Mouse (Mus musculus) lung, postnatal 14 days (tissue): ENCODE measurements around the gene Sdhaf1.

Experiments used
- DNase-seq: peaks from one replicate; pipeline ENCODE4 v3.0.0; 2021

The Sdhaf1 gene

GRCm38 (mm10) chr7:30291215-30292131 lies 32.2 kb downstream of the Sdhaf1 start, which contains the start of gene Clip3:
Clip3 (plus strand) TSS chr7:30291728.
- DNase-seq: peak; percentile 58

DNA sequence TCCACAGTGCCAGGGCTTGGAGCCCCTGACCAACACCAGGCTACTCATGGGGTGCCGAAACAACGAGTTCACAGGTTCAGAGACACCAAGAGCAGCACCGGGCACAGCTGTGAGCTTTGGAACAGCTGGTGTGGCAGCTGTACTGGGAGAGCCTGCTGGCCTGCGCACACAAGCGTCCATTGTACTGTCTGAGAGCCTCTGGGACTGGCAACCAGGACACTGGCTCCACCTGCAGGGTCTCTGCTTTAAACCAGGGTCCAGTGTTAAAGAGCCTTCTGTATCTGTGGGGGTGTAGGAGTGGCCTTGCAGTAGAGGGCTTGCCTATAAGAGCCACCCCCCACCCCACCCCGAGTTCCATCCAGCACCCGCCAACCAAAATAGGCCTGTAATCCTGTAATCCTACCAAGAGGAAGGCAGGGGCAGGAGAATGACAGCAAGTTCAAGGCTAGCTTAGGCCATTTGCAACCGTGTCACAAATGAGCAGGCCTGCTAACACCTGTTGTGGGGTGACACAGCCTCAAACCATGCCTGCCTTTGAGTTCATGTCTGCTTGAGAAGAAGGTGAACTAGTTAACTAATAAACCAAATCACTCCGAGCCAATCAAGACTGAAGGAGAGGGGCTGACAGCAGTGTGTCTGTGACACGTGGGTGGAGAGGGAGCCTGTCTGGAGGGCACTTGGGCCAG lies 33.8 kb downstream of the Sdhaf1 start:
- no peak for DNase-seq

- no peak for DNase-seq
These were observed 34.5 kb downstream of the Sdhaf1 start for GRCm38 (mm10) chr7:30289071-30289713.

DNA sequence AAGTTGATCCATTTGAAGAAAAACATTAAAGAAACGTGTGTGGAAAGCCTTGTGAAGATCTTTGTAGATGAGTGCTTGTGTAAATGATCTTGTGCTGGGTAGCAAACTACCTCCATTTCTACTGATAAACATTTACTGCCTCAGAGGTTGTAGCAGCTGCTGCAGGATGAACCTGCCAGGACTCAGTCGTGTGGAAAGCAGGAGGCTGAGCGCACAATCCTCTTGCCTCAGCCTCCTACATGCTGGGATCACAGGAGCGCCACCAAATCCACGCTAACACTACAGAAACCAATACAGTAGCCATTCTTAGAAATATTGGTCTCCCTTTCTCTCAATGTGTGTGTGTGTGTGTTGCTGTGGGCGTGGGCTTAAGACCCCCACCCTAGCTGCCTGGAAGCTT lies 35.6 kb downstream of the Sdhaf1 start:
- DNase-seq: no peak

DNA sequence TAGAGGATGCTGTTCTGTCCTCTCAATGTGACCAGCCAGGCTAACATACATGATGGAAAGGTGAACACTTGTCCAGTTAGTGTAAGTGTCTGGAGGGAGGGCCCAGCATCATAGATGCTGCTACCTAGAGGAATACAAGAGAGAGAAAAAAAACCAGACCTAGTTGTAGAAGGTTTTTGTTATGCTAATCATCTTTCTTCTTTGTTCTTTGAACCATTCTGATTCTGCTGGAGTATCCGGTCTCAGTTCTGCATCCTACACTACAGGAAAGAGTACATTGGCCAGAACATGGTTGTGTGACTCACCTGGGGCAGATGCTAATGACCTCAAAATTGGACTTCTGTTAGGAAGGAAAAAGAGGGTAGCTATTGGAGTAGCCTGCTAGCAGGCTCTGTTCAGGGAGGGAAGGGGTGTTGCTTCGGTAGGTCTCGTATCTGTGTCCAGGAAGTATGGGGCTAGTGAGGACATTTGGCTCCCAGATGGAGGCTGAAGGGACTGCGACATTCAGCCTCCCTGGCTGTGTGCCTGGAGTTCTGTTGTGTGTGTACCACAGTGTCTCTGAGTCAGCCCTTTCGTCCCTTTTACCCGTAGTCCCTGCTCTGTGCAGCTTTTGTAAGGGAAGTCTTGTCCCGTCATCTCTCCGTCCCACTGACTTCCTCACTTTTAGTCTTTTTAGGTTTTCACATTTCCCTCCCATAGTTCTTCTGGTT lies 36.8 kb downstream of the Sdhaf1 start:
- no peak for DNase-seq

- no peak for DNase-seq
These were observed 41.0 kb downstream of the Sdhaf1 start for GRCm38 (mm10) chr7:30282740-30283139.

DNA sequence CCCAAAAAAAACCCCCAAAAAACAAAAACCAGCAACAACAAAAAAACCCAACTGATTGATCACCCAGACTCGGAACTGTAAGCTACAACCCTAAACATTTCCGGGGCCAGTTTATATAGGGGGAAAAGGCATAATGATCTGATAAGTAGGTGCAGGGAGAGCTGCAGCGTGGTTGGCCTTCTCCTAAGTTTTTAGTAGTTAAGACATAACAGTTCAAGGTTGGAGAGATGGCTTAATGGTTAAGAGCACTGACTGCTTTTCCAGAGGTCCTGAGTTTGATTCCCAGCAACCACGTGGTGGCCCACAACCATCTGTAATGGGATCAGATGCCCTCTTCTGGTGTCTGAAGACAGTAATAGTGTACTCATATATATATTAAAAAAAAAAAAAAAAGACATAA lies 42.2 kb downstream of the Sdhaf1 start:
- no peak for DNase-seq

DNA sequence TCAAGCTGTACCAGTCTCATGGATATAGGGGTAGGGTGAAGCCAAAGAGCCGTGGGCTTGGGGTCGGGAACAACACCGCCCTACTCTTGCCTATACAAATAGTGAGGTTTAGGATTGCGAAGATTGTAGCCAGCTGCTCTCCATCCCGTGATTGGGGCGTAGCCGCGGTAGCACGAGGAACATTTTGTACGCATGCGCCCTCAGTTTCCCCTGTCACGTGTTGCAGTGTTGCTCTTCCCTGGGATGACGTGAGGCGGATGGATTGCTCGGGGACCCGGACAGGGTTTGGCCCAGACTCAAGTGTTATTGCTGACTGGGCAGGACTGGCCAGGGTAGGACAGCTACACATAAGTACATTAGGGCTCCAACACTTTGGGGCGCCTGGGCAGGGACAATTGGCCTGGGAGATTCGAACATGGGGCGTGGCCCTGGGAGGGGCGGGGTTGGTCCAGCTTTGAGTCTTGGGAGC lies 43.0 kb downstream of the Sdhaf1 start:
- DNase-seq: peak; percentile 90

DNA sequence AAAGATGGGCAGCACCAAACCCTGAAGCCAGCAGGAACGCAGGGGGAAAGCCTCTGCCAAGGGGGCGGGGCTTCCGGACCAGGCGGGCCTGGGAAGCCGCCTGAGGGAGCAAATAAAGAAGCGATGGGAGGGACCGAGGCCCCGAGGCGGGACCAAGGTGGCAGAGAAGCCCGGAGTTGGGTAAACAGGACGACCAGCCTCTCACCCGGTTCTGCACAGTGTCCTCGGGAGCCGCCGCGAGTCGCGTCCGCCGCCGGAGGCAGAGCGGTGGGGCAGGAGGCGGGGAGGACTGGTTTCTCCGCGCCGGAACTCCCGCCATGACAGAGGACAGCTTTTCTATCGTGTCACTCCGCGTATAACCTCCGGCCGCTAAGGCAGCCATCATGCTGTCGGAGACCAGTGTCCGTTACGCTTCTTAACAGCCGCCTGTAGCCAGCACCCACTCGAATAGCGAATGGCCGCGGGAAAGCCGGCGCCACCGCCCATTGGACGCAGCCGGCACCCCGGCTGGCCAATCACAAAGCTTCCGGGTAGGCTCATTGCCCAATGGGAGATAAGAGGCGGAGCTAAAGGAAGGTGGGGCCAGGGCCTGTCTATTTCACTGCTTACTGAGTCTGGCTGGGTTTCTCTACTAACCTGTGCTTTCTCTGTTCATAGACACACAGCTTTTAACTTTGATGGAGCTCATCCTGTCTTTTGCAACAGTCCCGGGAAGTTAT lies 43.6 kb downstream of the Sdhaf1 start, which contains the start of the genes Thap8 and Wdr62:
Gene Thap8, plus strand, starts transcription at position 144 of the 719 bp plus-strand sequence.
Gene Wdr62, minus strand, starts transcription at position 469 of the 719 bp plus-strand sequence.
- DNase-seq: peak; percentile 93

- DNase-seq: no peak
These were observed 44.2 kb downstream of the Sdhaf1 start for GRCm38 (mm10) chr7:30279536-30279935.

DNA sequence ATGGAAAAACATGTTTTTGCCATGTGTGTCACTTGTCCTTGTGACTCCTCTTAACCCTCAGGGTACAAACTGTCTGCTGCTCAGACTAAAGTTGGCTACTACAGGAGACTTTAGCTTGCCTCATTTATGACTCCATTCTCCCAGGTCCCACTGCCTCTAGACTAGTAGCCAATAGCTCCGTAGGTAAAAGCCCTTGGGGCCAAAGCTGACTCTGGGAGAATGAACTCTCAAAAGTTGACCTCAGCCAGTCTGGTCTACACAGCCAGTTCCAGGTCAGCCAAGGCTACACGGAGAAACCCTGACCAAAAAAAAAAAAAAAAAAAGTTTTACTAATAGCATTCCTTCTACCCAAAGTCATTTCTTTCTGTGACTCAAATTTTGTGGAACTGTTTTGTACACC lies 44.8 kb downstream of the Sdhaf1 start:
- no peak for DNase-seq

GRCm38 (mm10) chr7:30274383-30274782 lies 49.3 kb downstream of the Sdhaf1 start:
- peak; percentile 21 for DNase-seq
